ENCODE assay signal across 15 mouse cellular contexts in the genomic region with DNA sequence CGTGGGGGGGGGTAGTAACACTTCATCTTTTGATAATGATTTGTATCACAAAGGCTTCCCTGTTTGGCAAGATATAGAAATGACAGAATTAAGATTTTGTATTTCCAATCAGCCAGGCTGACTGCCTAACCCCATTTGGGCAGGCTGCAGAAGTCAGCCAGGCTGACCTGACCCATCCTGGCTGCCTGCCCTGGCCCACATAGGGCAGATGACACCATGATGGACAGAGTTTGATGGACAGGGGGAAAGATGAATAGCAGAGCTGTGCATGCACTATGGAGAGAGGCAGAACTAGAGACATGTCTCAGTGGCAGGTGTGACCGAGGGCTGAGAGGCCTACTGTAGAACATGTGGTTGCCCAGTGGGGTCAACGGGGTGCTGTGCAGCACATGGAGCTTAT.
"Had no signal": no experiment of that assay in that cellular context is flagged by ENCODE, and none has a peak within 500 bp of the region (broad histone marks: within the 10 kb centered on the region; RNA-seq: fewer than 3 reads in every experiment).

No protein-coding gene starts in this region.

- DNase-seq: kidney, postnatal 10 days; kidney, postnatal 4 days; liver, embryonic 13.5 days; liver, postnatal 0 days; lung, postnatal 14 days; retina, postnatal 1 day; right cerebral cortex, postnatal 4 days; thymus, postnatal 36 days had no signal

- ATAC-seq: liver, postnatal 0 days; midbrain, embryonic 16.5 days had no signal

- H3K27ac ChIP-seq: layer of hippocampus, adult 2 months; limb, embryonic 10.5 days; liver, embryonic 13.5 days; lung, embryonic 15.5 days; macrophage; midbrain, embryonic 10.5 days; neural tube, embryonic 13.5 days had no signal

- H3K4me3 ChIP-seq: layer of hippocampus, adult 2 months; limb, embryonic 10.5 days; liver, embryonic 13.5 days; lung, embryonic 15.5 days; midbrain, embryonic 10.5 days; neural tube, embryonic 13.5 days had no signal
